8 mouse cellular contexts compared by ENCODE assay signal in genomic region chr12:8912860-8913685, GRCm38 (mm10). TPM values are rescaled to one million over a fixed set of nuclear protein-coding genes. Genes with fewer than 3 reads are reported as not detected.
DNase-seq lines count a peak whose midpoint lies in the region; ATAC-seq lines count a peak whose summit lies in the region.

No protein-coding gene starts in this region.

- H3K36me3 ChIP-seq in intestine, embryonic 15.5 days = no peaks in the 10 kb centered on the region

- no peak overlapping the region for H3K4me3 ChIP-seq in intestine, embryonic 15.5 days (replicated peaks)

- 14% methylated on average over 16 of the region's 16 CpGs for WGBS in intestine, embryonic 15.5 days

- H3K4me2 ChIP-seq in intestine, embryonic 15.5 days (replicated peaks) = peak overlapping the region; percentile 24; the same call in 1 of the 2 replicates

- intact Hi-C loops in gastrocnemius, postnatal 14 days (cut with DNase I; ENCODE audit: low total_unique reads) = no loop called here

- H3K27me3 ChIP-seq in intestine, embryonic 15.5 days (replicated peaks) = no peaks in the 10 kb centered on the region

- peak overlapping the region; percentile 72 for H3K27ac ChIP-seq in intestine, embryonic 15.5 days

- H3K9ac ChIP-seq in intestine, embryonic 15.5 days = no peak overlapping the region

- H3K4me1 ChIP-seq in intestine, embryonic 15.5 days (replicated peaks) = peaks cover 21% of the 10 kb centered on the region

- ATAC-seq in intestine, embryonic 15.5 days = peak; percentile 76

- peak; percentile 52 to 62 for DNase-seq in cerebellum, postnatal 10 days
- DNase-seq in cerebellum, adult 18-20 months = no peak
- peak; percentile 55 for DNase-seq in adrenal gland, postnatal 25 days
- peak; percentile 86 for DNase-seq in gastrocnemius, postnatal 14 days
- peak; percentile 78 for DNase-seq in mesoderm, embryonic 11.5 days (ENCODE audit: low read depth, low spot score)
- DNase-seq in testis, postnatal 14 days (ENCODE audit: low spot score) = peak; percentile 72
- no peak for DNase-seq in T-cell, adult 2 months (ENCODE audit: low spot score)

- H3K9me3 ChIP-seq in intestine, embryonic 15.5 days = no peaks in the 10 kb centered on the region

RNA-seq across cellular contexts. Expression of gene Laptm4a, which starts 8.4 kb away (rescaled TPM):
- 421 and 503 TPM in 2 replicates for total RNA-seq in adrenal gland, postnatal 25 days (2021)
- 100 to 1,000 TPM; 303 to 334 TPM for total RNA-seq in gastrocnemius, postnatal 14 days (2021)
- 249 and 294 TPM in 2 replicates for polyA plus RNA-seq in intestine, embryonic 15.5 days (2015; fragmentation: Nextera tagmentation; extraction: Ambion mirVana)

RNA-seq across cellular contexts. Expression of gene Matn3, which starts 34.7 kb away (rescaled TPM):
- total RNA-seq in adrenal gland, postnatal 25 days (2021) = not detected in 2 replicates
- total RNA-seq in gastrocnemius, postnatal 14 days (2021) = under 1 TPM; 0.64 to 0.70 TPM
- polyA plus RNA-seq in intestine, embryonic 15.5 days (2015; fragmentation: Nextera tagmentation; extraction: Ambion mirVana) = 0.11 and 0.13 TPM in 2 replicates

Comparison
In these comparisons a context has a peak if more than half of its experiments do, and no peak if none do; other contexts are left out.
1. DNase-seq: peak in cerebellum, postnatal 10 days (2 of 2), adrenal gland, postnatal 25 days (single experiment), gastrocnemius, postnatal 14 days (single experiment), mesoderm, embryonic 11.5 days (single experiment) and testis, postnatal 14 days (single experiment); none in cerebellum, adult 18-20 months (0 of 2) and T-cell, adult 2 months (single experiment).